Mouse (Mus musculus) intestine, embryonic 14.5 days (tissue): ENCODE results near the gene Dnajc6. TPM values are rescaled to one million over a fixed set of nuclear protein-coding genes. Genes with fewer than 3 reads are reported as not detected.

ENCODE experiments used
- ATAC-seq: fragments of 200-750 bp; cut with Nextera tagmentation; replicated peaks from 2 replicates; pipeline ENCODE4 v1.8.0; 2017; ENCODE audit warnings: low read depth, moderate number of reproducible peaks, moderate TSS enrichment, moderate library complexity; ENCODE audit not compliant: low FRiP score, low TSS enrichment
- DNase-seq: peaks from one replicate; pipeline ENCODE4 v3.0.0-alpha.2; 2018; ENCODE audit warnings: low spot score
- H3K27ac ChIP-seq: fragments of 300-500 bp; sonication (generic); 2 replicates; pipeline ENCODE4 v1.5.1; 2014; ENCODE audit warnings: low read depth, mild to moderate bottlenecking, control low read depth
- H3K27me3 ChIP-seq: fragments of 300-500 bp; sonication (generic); replicated peaks from 2 replicates; pipeline ENCODE4 v1.6.1; 2014; ENCODE audit warnings: low read length, control low read depth; ENCODE audit not compliant: control insufficient read depth, insufficient read depth
- H3K36me3 ChIP-seq: fragments of 300-500 bp; sonication (generic); 2 replicates; pipeline ENCODE4 v1.6.1; 2014; ENCODE audit warnings: low read length, control low read depth; ENCODE audit not compliant: control insufficient read depth, insufficient read depth
- H3K4me1 ChIP-seq: fragments of 300-500 bp; sonication (generic); replicated peaks from 2 replicates; pipeline ENCODE4 v1.6.1; 2014; ENCODE audit warnings: low read length, control low read depth, mixed read lengths; ENCODE audit not compliant: control insufficient read depth, insufficient read depth
- H3K4me2 ChIP-seq: fragments of 300-500 bp; sonication (generic); 2 replicates; pipeline ENCODE4 v1.6.1; 2014; ENCODE audit warnings: low read length
- H3K4me3 ChIP-seq: fragments of 300-500 bp; sonication (generic); 2 replicates; pipeline ENCODE4 v1.5.1; 2014; ENCODE audit warnings: low read depth, low read length, control low read depth, mixed read lengths
- H3K9ac ChIP-seq: fragments of 300-500 bp; sonication (generic); 2 replicates; pipeline ENCODE4 v1.6.1; 2014; ENCODE audit warnings: mild to moderate bottlenecking, low read length
- H3K9me3 ChIP-seq: fragments of 300-500 bp; sonication (generic); 2 replicates; pipeline ENCODE4 v1.6.1; 2016; ENCODE audit warnings: low read length, control low read depth; ENCODE audit not compliant: control insufficient read depth
- WGBS: fragments of 180-500 bp; shearing (Covaris S2); extraction: QIAGEN DNeasy Blood & Tissue Kit; methylation state at CpG from one replicate; pipeline ENCODE4 v1.1.7; 2014; 5-methylcytosine and 5-hydroxymethylcytosine counted together
- polyA plus RNA-seq: library from polyadenylated mRNA; unstranded; fragments of >200 nt; fragmentation: Nextera tagmentation; extraction: Ambion mirVana; gene quantifications from 2 replicates; pipeline ENCODE4 v1.2.1, GENCODE M21; 2014

Dnajc6 gene
- polyA plus RNA-seq, 1 experiment from 2014 or later = 1.5 TPM

DNA sequence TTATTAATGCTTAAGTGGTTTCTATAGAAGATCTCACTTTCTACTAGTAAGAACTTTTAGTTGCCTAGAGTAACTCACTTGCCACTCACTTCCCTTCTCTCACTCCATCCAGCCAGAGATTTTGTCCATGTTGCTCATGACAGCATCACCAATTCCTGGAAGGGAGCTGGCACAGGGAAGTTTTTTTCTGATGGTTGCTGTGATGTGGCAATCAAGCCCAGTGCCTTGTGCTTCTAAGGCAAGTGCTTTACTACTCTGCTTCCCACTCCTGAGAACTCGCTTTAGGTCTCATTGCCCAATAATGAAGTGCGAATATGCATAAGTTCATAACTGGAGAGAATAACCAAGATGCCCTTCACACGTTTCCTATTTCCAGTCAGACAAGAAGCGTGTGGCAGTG lies 186.2 kb downstream of the Dnajc6 start:
- no peak overlapping the region for H3K4me2 ChIP-seq
- no peaks in the 10 kb centered on the region for H3K36me3 ChIP-seq
- no peak for DNase-seq
- H3K9ac ChIP-seq = no peak overlapping the region
- no peak overlapping the region for H3K4me3 ChIP-seq
- no peaks in the 10 kb centered on the region for H3K4me1 ChIP-seq
- ATAC-seq = no peak
- 86% methylated on average over 4 of the region's 4 CpGs for WGBS
- H3K27ac ChIP-seq = no peak overlapping the region
- H3K27me3 ChIP-seq = no peaks in the 10 kb centered on the region
- no peaks in the 10 kb centered on the region for H3K9me3 ChIP-seq

DNA sequence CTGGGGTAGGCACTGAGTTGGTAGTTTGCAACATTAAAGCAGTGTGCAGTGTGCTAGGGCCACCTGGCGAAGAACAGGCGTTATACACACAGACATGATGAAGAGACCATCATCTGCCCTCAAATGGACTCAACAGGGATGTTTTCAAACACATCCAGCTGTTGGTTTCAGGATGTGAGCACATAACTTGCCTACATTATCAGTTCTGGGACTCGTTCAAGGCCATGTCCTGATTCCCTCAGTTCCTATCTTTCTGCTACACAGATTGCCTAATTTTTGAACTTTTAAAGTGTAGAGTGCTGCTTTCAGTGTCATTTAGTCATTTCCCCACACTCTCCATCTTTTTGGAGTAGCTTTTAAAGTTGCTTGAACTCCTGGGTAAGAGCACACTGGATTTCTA lies 186.6 kb downstream of the Dnajc6 start:
- Histone ChIP-seq H3K4me2 (no peak overlapping the region), H3K4me1 (no peaks in the 10 kb centered on the region), H3K4me3 (no peak overlapping the region), H3K36me3 (no peaks in the 10 kb centered on the region), H3K9ac (no peak overlapping the region), H3K9me3 (no peaks in the 10 kb centered on the region), H3K27me3 (no peaks in the 10 kb centered on the region), H3K27ac (no peak overlapping the region)
- ATAC-seq (no peak), DNase-seq (no peak)
- 82% methylated on average over 3 of the region's 3 CpGs for WGBS

DNA sequence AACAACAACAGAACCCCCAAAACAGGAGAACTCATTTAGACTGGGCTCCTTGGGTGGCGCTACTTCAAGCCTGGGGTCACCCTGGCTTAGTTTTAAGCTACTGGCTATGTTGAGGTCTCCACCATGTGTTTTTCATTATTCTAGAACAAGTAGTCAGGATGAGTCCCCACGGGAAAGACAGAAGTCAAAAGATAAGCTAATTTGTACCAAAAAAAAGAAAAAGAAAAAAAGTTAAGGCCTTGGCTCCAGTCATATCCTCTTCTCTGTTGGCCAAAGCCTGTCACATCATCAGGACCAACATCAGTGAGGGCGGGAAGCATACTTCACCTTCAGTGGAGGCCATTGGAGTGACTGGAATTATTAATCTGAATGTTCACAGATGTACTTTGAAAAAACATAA lies 188.4 kb downstream of the Dnajc6 start:
- Histone ChIP-seq H3K4me3 (no peak overlapping the region), H3K27ac (no peak overlapping the region), H3K4me1 (no peaks in the 10 kb centered on the region), H3K36me3 (no peaks in the 10 kb centered on the region), H3K9ac (no peak overlapping the region), H3K4me2 (no peak overlapping the region), H3K27me3 (no peaks in the 10 kb centered on the region), H3K9me3 (no peaks in the 10 kb centered on the region)
- no peak for ATAC-seq
- no peak for DNase-seq
- 86% methylated on average over 3 of the region's 3 CpGs for WGBS

DNA sequence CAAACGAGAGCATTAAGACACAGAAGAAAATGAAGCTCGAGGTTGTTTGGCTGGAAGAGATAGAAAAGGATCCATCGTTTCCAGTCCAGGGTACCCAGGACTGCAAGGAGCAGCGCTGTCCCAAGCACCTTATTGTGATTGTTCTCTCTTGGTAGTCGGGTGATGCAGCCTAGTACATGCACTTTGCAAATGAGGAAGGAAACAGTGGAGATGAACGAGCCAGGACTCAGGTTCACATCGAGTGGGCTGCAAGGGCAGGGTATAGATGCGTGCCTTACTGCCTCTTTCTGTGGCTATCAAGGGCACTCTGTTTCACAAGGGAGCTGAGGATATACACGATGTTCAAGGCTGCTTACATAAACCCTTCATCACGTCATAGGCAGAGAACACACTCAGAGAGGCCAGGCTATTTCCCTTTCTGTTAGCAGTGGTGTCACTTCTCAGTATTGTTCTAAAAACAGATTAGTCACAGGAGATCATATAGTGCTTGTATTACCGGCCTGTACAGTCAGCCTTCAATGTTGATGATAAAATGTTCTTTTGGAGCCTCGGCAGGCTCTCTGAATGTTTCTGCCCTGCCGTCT lies 189.9 kb downstream of the Dnajc6 start:
- H3K4me1 ChIP-seq = no peaks in the 10 kb centered on the region
- no peak for DNase-seq
- no peak overlapping the region for H3K4me3 ChIP-seq
- H3K4me2 ChIP-seq = no peak overlapping the region
- no peak overlapping the region for H3K27ac ChIP-seq
- no peaks in the 10 kb centered on the region for H3K9me3 ChIP-seq
- no peaks in the 10 kb centered on the region for H3K36me3 ChIP-seq
- H3K27me3 ChIP-seq = no peaks in the 10 kb centered on the region
- no peak for ATAC-seq
- H3K9ac ChIP-seq = no peak overlapping the region
- 75% methylated on average over 13 of the region's 13 CpGs for WGBS

DNA sequence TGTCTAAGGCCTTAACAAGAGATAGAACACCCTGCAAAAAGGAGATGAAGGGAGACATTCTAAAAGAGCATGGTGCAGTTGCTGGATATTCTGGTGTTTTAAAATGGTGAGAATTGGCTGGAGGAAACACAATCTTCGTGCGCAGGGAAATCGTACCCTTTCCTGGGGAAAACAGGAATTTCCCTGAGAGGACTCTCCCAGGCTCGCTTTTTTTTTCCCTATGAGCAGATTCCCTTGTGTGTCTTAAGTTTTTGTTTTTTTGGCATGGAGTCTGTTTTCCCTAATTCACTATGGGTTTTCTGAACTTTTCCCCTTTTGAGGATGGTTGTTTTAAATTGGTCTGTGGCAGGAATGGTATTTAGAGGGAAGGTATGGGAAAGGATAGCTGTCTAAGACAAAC lies 192.8 kb downstream of the Dnajc6 start:
- Histone ChIP-seq H3K4me2 (no peak overlapping the region), H3K4me1 (no peaks in the 10 kb centered on the region), H3K27ac (no peak overlapping the region), H3K27me3 (no peaks in the 10 kb centered on the region), H3K36me3 (no peaks in the 10 kb centered on the region), H3K4me3 (no peak overlapping the region), H3K9ac (no peak overlapping the region), H3K9me3 (no peaks in the 10 kb centered on the region)
- ATAC-seq (no peak), DNase-seq (no peak)
- WGBS = 84% methylated on average over 4 of the region's 4 CpGs

DNA sequence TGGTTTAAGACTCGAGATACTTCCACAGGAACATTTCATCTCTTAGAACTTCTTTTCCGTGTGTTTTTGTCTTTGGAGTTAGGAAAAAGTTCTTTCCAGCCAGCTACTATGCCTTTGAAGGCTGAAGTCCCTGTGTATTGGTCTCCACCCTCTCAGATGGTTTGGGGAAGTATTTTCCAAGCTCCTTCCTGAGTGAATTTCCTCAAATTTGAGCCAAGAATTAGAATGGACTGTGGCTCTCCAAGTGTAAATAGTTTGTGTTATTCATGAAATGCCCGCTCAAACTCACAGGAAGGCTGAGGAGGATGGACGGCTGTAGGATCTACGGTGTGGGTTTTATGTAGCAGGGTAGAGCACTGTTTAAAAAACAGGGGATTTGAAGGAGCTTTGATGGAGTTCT lies 193.2 kb downstream of the Dnajc6 start:
- Histone ChIP-seq H3K4me3 (no peak overlapping the region), H3K36me3 (no peaks in the 10 kb centered on the region), H3K4me2 (no peak overlapping the region), H3K27me3 (no peaks in the 10 kb centered on the region), H3K9ac (no peak overlapping the region), H3K4me1 (no peaks in the 10 kb centered on the region), H3K27ac (no peak overlapping the region), H3K9me3 (no peaks in the 10 kb centered on the region)
- WGBS = 74% methylated on average over 5 of the region's 5 CpGs
- DNase-seq = no peak
- no peak for ATAC-seq

Other genes starting within 250 kb of the Dnajc6 start
- 83.2 and 91.9 TPM in 2 replicates for gene Jak1, start 231.4 kb upstream of the Dnajc6 start, polyA plus RNA-seq
- 9.5 and 11.1 TPM in 2 replicates for gene Ak4, start 77.4 kb upstream of the Dnajc6 start, polyA plus RNA-seq
- gene Leprot, start 151.1 kb downstream of the Dnajc6 start, polyA plus RNA-seq = 75.7 and 81.4 TPM in 2 replicates
- 0.70 and 0.76 TPM in 2 replicates for gene Lepr, start 220.8 kb downstream of the Dnajc6 start, polyA plus RNA-seq